Mouse (Mus musculus) duodenum, adult 2 months (tissue): ENCODE data around the gene Ccdc117. TPM values are rescaled to one million over a fixed set of nuclear protein-coding genes. Genes with fewer than 3 reads are reported as not detected.

Experiments
- polyA plus RNA-seq: library from polyadenylated mRNA; depleted of rRNA; stranded (reverse); fragments of >200 nt; gene quantifications from 2 replicates; pipeline ENCODE4 v1.2.3, GENCODE M21; 2012; ENCODE audit warnings: low replicate concordance; rRNA removed

Ccdc117 gene
- polyA plus RNA-seq = 1.8 and 5.1 TPM in 2 replicates

GRCm38 (mm10) chr11:5541799-5542481 lies at the start of gene Ccdc117:
TSS of gene Ccdc117 (minus strand) at chr11:5542187.

GRCm38 (mm10) chr11:5569474-5569873 lies 27.5 kb upstream of the Ccdc117 start, which contains the start of gene Ankrd36:
TSS of gene Ankrd36 (plus strand) at chr11:5569684.

GRCm38 (mm10) chr11:5520412-5521265 lies 21.3 kb downstream of the Ccdc117 start, which contains the start of gene Xbp1:
TSS of gene Xbp1 (plus strand) at chr11:5520659.

Other genes with a start within 250 kb of the Ccdc117 start
- gene Znrf3, start 97.3 kb downstream of the Ccdc117 start, polyA plus RNA-seq = 1.7 and 3.9 TPM in 2 replicates
- gene Xbp1, start 21.5 kb downstream of the Ccdc117 start, polyA plus RNA-seq = 130 TPM in 2 replicates
- gene Ankrd36, start 27.5 kb upstream of the Ccdc117 start, polyA plus RNA-seq = not detected in 2 replicates
- 460 and 567 TPM in 2 replicates for gene Mrps24, start 173.5 kb upstream of the Ccdc117 start, polyA plus RNA-seq
- gene Urgcp, start 220.2 kb upstream of the Ccdc117 start, polyA plus RNA-seq = 23.3 and 38.3 TPM in 2 replicates
- gene Dbnl, start 246.3 kb upstream of the Ccdc117 start, polyA plus RNA-seq = 65.9 and 98.5 TPM in 2 replicates